Mouse (Mus musculus): ENCODE data around the gene Hhat.

DNA sequence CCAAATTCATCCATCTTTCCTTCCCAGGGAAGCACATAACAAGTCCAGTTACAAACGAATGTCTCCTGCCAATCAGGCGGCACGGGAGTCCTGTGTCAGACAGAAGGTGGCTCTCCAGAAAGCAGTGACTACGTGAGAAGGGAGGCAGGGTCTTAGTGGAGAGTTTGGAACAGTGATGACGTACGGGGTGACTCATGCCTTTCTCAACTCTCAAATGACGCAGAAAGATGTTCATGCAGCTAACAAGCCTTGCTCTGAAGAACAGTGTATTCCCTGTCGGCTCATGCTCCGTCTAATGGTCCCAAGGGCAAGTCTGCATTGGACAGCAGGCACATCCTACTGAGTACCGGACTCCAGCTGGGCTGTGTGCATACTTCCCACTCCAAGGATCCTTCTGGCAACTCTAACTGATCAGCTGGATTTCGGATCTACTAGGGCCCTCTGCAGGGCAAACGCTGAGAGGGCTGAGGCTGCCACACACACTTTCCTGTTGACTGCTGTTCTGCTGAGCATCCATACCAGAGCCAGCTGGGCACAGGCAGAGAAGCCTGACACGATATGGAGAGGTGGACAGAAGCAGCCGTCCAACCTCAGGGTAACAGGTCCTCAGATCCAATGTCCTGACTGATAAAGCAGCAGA is 245.2 kb downstream of the Hhat start:
- TF ChIP-seq CTCF (IDR thresholded peaks at IDR 0.05; ENCODE audit: control insufficient read depth, insufficient read depth, insufficient read length) (no peak), USF1 (IDR thresholded peaks at IDR 0.05; ENCODE audit: low read depth) (no peak), MYOG (IDR thresholded peaks at IDR 0.05; ENCODE audit: control insufficient read depth, extremely low read depth, insufficient read length) (no peak), FOSL1 (IDR thresholded peaks at IDR 0.05; ENCODE audit: insufficient read depth, low read length, poor library complexity, severe bottlenecking) (no peak), MAX (IDR thresholded peaks at IDR 0.05) (no peak)
